Mouse (Mus musculus) brain, embryonic 14.5 days (tissue): Measurements from ENCODE around the gene Crim1. TPM values are rescaled to one million over a fixed set of nuclear protein-coding genes. Genes with fewer than 3 reads are reported as not detected.
A peak's percentile ranks its signal among the peaks of the same experiment; 100 is the strongest.
"Not testable (repeated sequence)": the region's sequence is repeated elsewhere in the genome, so short reads cannot be mapped to it uniquely, and the experiment has no call there.

Experiments
- DNase-seq: peaks from one replicate; pipeline ENCODE4 v3.0.0-alpha.2; 2011; ENCODE audit warnings: low read depth
- CTCF ChIP-seq: fragments of 200-500 bp; IDR thresholded peaks from 2 replicates; pipeline ENCODE4 v1.5.1; 2012; ENCODE audit warnings: inconsistent platforms, mild to moderate bottlenecking, moderate library complexity, borderline replicate concordance; ENCODE audit not compliant: insufficient read depth, insufficient read length; ENCODE audit errors: extremely low read depth
- POLR2A ChIP-seq: fragments of 200-500 bp; IDR thresholded peaks from 2 replicates; pipeline ENCODE4 v1.6.1; 2012; ENCODE audit warnings: mild to moderate bottlenecking, inconsistent platforms, borderline replicate concordance; ENCODE audit not compliant: poor library complexity, insufficient read depth, insufficient read length, severe bottlenecking; ENCODE audit errors: extremely low read depth
- polyA plus RNA-seq: library from polyadenylated mRNA; depleted of rRNA; stranded (reverse); fragments of >200 nt; gene quantifications from 2 replicates; pipeline ENCODE4 v1.2.3, GENCODE M21; 2012

Gene Crim1
- polyA plus RNA-seq, 1 experiment: 39.5 TPM

DNA sequence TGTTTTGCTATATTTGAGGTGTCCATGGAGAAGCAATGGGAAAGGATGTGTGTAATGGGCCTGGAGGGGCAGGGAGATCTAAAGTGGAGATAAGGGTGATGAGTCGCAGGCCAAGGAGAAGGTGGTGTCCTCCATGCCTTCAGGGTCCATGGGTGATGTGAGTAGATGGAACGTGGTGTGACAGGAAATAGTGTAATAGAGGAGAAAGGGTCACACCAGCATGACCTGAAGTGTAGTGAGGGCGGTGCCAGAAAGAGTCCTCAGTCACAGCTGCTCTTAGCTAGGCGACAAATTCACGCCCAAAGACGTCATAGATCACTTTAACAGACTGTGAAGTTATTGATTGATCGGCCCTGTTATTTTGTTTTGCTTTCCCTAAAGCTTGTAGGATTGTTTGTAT lies 41.2 kb downstream of the Crim1 start:
- TF ChIP-seq CTCF (no peak), POLR2A (no peak)
- DNase-seq: no peak

DNA sequence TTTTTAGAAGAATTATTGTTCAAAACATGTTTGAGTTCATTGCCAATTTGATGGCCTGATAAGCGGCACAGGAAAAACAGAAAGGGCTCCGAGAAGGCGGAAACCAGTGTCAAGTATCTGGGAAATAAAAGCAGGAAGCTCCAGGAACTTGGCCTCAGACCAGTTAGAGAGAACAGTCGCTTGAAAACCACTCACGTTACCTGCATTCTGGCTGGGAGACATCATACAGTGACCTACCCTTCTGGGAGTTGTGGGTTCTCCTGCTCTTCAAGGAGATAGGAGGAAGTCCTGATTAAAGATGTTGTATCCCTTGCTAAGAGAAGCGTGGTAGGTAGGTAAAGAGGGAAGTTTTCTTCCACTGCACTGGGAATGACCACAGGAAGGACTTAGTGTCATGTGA lies 44.7 kb downstream of the Crim1 start:
- TF ChIP-seq POLR2A (no peak), CTCF (no peak)
- no peak for DNase-seq

DNA sequence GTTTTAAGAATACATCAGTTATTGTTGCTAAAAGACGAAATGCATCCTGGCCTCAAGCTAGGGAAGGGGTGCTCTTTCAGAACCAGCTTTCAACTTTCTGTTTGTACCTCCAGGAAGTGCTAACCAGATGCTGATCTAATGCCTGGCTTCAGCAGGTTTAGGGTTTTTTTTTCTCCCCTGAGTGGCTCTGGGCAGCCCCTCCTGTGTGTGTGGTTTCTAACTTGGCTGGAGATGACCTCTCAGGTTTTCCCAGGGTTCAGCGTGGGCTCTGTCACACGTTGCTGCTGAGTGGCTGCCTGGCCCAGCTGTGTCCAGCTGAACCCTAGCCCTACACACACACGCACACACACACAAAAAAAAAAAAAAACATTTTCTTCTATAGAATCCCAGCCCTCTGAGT lies 45.4 kb downstream of the Crim1 start:
- DNase-seq: no peak

DNA sequence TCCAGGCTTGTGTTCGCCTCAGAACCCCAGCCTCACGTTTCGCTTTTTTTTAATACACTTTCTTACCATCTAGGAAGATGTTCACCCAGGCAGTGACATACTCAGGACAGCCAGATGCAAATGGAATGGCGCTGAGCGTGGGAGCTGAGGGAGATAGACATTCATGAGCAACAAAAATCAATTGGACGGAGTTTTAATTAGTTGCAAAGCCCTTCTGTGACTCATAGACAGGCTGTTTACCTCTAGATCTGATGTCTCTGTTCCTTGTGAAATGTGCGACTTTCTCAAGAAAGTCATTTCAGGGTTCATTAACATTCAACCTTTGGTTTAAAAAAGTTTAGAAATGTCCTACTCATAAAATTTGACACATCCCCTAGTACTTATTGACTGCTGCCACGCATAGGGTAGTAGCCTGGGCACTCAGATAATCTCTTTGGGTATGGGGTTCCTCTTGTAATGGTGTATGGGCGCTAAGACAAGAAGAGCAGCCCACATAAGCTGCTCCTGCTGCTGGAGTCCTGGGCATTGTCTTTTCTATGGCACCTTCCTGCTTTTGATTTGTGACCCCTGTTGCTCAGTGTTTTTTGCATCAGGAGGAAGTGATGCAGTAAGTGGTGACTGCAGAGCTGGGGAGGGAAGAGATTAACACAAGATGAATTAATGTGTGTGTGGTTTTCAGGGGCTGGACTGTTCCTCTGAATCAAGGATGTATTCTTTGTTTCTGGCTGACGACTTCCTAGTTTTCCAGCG lies 46.8 kb downstream of the Crim1 start:
- DNase-seq: no peak
- TF ChIP-seq CTCF (no peak), POLR2A (no peak)

More for the DNA sequence above, 45.4 kb downstream of the Crim1 start:
- no peak for TF ChIP-seq POLR2A
- no peak for TF ChIP-seq CTCF

DNA sequence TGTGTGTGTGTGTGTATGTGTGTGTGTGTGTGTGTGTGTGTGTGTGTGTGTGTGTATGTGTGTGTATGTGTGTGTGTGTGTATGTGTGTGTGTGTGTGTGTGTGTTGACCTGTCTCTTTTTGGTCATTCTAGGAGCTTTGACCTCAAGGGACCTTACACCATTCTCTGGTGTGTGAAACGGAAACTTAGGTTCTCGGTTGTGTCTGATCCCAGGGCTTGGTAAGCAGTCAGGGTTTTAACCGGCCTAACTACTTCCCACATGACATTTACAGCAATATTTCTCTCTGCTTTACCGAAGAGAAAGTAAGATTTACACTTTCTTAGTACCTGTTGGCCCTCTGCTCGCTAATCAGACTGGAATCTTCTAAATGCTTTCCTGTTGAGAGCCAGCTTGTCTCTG lies 48.1 kb downstream of the Crim1 start:
- DNase-seq: no peak
- TF ChIP-seq POLR2A (no peak), CTCF (no peak)

DNA sequence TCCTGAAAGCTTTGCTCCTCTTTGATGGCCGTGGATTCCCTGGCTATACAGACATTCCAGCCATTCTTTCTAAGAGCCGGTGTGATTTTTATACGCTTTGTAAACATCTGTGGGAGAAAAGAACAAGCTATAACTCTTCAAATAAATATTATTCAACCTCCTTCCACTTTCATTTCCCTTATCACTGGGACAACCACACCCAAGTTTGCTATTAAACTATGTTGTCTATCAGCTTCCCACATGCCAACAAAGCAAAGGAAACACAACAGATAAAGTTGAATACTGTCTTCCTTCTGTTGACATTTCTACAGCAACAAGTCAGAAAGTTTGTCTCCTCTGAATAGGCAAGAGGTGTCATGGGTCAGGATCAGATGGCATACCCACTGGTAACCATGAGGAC lies 48.9 kb downstream of the Crim1 start:
- no peak for TF ChIP-seq CTCF
- no peak for TF ChIP-seq POLR2A
- no peak for DNase-seq

DNA sequence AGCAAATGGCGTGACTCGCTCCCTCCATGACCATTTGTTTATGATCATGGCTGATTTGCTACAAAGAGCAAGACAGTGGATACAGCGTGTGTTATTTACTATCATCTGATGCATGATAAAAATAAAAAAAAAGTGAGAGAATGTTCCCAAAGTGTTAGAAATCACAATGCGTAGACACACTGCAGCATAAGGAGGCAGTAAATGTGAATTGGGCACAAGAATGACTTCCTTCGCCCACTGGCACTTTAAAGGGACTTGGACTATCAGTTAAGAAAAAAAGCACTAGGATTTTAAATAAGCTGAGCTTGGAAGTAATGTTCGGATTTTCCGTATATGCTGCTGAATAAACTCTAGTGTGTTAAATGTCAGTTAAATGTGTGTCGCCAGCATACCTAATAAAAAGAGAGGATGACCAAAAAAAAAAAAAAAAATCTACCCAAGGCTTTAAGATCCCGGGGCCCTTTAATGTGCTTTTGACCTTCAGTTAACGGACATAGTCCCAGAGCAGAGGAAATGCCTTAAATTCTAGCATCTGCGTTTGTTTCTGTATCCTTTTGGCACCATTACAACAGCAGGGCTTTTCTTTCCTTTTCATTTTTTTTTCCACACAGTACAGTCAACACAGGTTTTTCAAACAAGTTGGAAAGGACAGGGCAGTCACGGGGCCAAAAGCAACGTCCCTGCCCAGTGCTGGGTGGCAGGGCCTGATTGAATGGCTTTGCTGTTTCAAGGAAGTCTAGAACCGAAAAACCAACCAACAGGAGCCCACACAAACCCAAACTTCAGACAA lies 50.3 kb downstream of the Crim1 start:
- DNase-seq: no peak
- TF ChIP-seq POLR2A (no peak), CTCF (no peak)

DNA sequence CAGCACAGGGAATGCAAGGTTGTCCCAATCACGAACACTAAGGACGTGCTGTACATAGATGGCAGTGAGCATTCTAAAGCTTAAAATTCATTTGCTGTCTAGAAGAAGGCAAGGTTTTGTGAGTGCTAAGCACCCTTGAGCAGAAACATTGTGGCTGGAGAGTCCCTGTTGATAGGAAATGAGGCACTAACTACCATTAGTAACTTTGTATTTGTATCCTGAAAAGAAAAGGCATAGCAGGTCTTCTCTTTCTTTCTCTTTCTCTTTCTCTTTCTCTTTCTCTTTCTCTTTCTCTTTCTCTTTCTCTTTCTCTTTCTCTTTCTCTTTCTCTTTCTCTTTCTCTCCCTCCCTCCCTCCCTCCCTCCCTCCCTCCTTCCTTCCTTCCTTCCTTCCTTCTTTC lies 53.5 kb downstream of the Crim1 start:
- not testable (repeated sequence) for DNase-seq

DNA sequence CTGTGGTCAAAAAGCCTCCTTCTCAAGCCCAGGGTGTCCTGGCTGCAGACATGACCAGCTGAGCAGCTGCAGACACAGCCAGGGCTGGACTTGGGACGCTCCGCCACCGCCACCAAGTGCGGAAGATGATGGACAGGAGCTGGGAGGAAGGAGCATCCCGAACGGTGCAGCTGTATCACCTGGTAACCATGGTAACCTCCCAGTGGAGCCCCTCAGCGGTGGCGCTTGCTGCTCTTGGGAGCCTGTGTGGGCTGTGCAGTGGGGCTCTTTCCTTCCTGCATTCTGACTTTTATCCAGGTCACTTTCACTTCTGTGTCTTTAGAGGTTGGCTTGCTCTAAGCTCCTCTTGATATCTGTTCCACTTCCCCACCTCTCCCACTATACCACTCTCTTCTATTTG lies 54.2 kb downstream of the Crim1 start:
- no peak for TF ChIP-seq POLR2A
- DNase-seq: peak; percentile 36

DNA sequence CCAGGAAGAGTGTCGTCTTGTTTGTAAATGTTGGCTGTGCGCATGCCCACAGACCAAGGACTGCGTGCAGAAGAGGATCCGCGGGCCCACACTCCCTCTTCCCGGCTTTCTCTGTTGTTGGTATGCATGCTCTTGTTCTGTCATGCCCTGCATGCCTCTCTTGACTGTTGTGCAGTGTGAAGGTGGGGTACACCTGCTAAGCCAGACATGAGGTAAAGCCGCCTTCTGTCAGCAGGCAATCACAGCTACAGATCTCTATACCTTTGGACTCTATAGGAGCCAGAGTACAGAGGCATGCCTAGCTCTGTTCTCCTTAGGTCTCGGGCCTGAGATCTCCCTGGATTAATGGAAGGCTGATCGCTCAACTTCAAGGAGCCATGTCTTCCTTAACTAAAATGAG lies 55.7 kb downstream of the Crim1 start:
- no peak for DNase-seq
- TF ChIP-seq CTCF (no peak), POLR2A (no peak)

DNA sequence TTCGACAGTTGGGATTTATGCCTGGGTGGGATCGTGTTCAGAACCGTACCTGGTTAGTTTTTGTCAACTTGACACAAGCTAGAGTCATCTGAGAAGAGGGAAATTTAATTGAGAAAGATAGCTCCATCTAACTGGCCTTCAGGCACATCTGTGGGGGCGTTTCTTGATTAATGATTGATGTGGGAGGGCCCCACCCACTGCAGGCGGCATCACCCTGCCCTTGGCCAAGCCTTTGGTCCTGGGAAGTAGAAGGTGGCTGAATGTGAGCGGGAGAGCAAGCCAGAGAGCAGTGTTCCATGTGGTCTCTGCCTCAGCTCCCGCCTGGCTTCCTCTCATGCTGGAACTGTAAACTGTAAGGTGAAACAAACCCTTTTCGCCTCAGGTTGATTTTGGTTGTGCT lies 56.5 kb downstream of the Crim1 start:
- no peak for TF ChIP-seq POLR2A
- TF ChIP-seq CTCF: no peak
- no peak for DNase-seq

DNA sequence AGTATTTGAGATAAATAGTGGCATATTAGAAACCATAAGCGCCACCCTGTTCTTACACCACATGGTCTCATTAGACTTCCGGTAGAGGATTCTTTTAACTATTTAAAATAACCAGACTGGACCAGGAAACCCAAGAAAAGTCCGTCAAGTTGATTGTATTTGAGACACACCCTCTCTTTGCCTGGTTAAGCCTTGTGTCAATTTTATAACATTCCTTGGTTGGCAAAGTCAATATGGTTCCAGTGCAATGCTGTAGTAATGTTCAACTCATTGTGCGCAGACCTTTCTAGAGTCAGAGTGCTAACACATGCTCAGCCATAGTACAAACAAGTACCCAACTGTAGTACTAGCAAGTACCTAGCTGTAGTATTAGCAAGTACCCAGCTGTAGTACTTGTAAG lies 61.6 kb downstream of the Crim1 start:
- DNase-seq: no peak
- TF ChIP-seq POLR2A: no peak
